Mouse (Mus musculus): ENCODE results near the gene Nqo2. TPM values are rescaled to one million over a fixed set of nuclear protein-coding genes. Genes with fewer than 3 reads are reported as not detected.

Nqo2 gene
- polyA plus RNA-seq (2012; rRNA removed) = 4.7 and 5.5 TPM in 2 replicates

DNA sequence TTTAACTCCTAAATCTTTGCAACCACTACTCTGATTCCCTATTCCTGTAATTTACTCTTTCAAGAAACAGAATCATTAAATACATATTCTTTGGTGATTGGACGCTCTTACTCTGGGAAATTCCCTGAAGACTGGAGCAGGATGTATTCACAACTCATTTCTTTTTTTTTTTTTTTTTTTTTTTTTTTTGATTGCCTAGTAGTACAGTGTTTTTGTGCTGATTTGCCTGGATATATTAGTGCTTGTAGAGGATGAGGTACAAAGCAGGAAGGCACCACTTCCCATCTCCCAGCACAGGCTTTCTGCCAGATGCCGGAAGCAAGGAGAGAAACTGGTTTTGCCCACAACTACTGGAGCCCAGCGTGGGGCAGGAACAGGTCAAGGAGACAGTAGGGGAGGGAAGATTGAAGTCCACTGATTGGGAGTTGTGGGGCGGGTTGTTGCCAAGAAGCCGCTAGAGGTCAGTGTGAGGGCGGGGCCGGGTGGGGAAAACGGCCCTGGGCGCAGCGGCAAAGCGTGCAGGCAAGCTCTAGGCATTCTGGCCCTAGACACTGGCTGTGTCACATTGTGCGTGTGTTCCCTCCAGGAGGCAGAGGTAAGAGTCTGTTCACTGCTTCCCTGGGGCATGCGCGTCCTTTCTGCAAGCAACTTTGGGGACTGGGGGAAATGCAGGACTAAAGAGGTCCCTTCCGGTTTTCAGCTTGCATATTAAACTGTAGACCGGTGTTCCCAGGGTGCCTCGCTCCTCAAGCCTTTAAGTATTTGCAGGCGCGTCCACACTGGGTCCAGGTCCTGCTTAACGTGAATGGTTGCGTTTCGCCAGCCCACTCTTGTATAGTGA is at the start of gene Nqo2:
Nqo2 (plus strand) TSS at position 482 of the 841 bp plus-strand sequence.

GRCm38 (mm10) chr13:34002058-34003006 is 37.8 kb downstream of the Nqo2 start, which contains the start of the genes Ripk1 and Serpinb6a:
Gene Ripk1, plus strand, starts transcription at chr13:34002363.
Gene Serpinb6a, minus strand, starts transcription at chr13:34002794.

GRCm38 (mm10) chr13:34037172-34038055 is 72.9 kb downstream of the Nqo2 start, which contains the start of gene Bphl:
Gene Bphl, plus strand, starts transcription at chr13:34037597.

Other genes starting within 250 kb of the Nqo2 start
- gene Serpinb6e, start 121.3 kb upstream of the Nqo2 start, polyA plus RNA-seq (2012; rRNA removed) = not detected in 2 replicates
- not detected in 2 replicates for gene Serpinb6c, start 59.0 kb upstream of the Nqo2 start, polyA plus RNA-seq (2012; rRNA removed)
- gene Ripk1, start 37.7 kb downstream of the Nqo2 start, polyA plus RNA-seq (2012; rRNA removed) = 15.1 and 18.5 TPM in 2 replicates
- gene Serpinb6a, start 38.1 kb downstream of the Nqo2 start, polyA plus RNA-seq (2012; rRNA removed) = 85.9 and 88.4 TPM in 2 replicates
- gene Bphl, start 72.9 kb downstream of the Nqo2 start, polyA plus RNA-seq (2012; rRNA removed) = 50.7 and 53.5 TPM in 2 replicates
- 357 and 364 TPM in 2 replicates for gene Tubb2a, start 113.3 kb downstream of the Nqo2 start, polyA plus RNA-seq (2012; rRNA removed)
- 39.9 and 49.9 TPM in 2 replicates for gene Tubb2b, start 165.8 kb downstream of the Nqo2 start, polyA plus RNA-seq (2012; rRNA removed)
- 223 and 253 TPM in 2 replicates for gene Psmg4, start 198.3 kb downstream of the Nqo2 start, polyA plus RNA-seq (2012; rRNA removed)

Measured in ovary, adult 2 months (tissue).